ENCODE assay signal across 26 mouse cellular contexts in the genomic region with DNA sequence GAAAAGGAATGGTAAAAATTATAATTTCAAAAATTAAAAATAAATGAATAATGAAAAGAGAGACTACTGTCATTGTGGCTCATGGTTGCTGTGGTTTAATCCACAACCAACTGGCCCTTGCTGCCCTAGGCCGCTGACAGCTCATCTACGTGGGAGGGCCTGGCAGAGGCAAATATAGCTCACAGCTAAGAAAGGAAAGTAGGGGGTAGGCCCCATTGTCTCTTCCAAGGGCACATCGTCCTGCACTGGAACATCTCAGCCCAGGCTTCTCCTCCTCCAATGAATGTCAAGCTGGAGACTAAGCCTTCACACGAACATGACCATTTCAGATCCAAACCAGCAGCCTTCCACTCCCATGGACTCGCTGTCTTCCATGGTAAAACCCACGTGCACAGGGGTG. TPM values are rescaled to one million over a fixed set of nuclear protein-coding genes. Genes with fewer than 3 reads are reported as not detected.
DNase-seq lines count a peak whose midpoint lies in the region; ATAC-seq and TF ChIP-seq lines count a peak whose summit lies in the region.
"Had no signal": no experiment of that assay in that cellular context is flagged by ENCODE, and none has a peak within 500 bp of the region (broad histone marks: within the 10 kb centered on the region; RNA-seq: fewer than 3 reads in every experiment).

No protein-coding gene starts in this region.

- no peaks in the 10 kb centered on the region for H3K9me3 ChIP-seq in heart, embryonic 10.5 days
- H3K9me3 ChIP-seq in heart, embryonic 12.5 days (replicated peaks), result no peaks in the 10 kb centered on the region
- H3K9me3 ChIP-seq in heart, embryonic 11.5 days (replicated peaks; ENCODE audit: control insufficient read depth, low read length), result no peaks in the 10 kb centered on the region
- no peaks in the 10 kb centered on the region for H3K9me3 ChIP-seq in heart, embryonic 16.5 days (replicated peaks; ENCODE audit: control insufficient read depth, low read length)
- H3K9me3 ChIP-seq: embryonic facial prominence, embryonic 10.5 days; embryonic facial prominence, embryonic 13.5 days; forebrain, embryonic 12.5 days; forebrain, embryonic 15.5 days; hindbrain, embryonic 10.5 days; hindbrain, embryonic 13.5 days; intestine, embryonic 15.5 days had no signal

- no peak for TF ChIP-seq CTCF in heart, adult 2 months (IDR thresholded peaks at IDR 0.05)

- H3K4me2 ChIP-seq in heart, embryonic 12.5 days, result no peak overlapping the region
- H3K4me2 ChIP-seq in heart, embryonic 11.5 days, result no peak overlapping the region
- H3K4me2 ChIP-seq in heart, embryonic 16.5 days (ENCODE audit: low read depth, low read length), result no peak overlapping the region
- H3K4me2 ChIP-seq: embryonic facial prominence, embryonic 13.5 days; forebrain, embryonic 12.5 days; forebrain, embryonic 15.5 days; hindbrain, embryonic 13.5 days; intestine, embryonic 15.5 days had no signal

- no peak for ATAC-seq in heart, embryonic 12.5 days (ENCODE audit: insufficient number of reproducible peaks, low FRiP score)
- ATAC-seq in heart, embryonic 11.5 days (replicated peaks; ENCODE audit: insufficient number of reproducible peaks, low FRiP score, low TSS enrichment), result no peak
- peak; percentile 41; the same call in 1 of the 2 replicates for ATAC-seq in heart, embryonic 16.5 days (replicated peaks; ENCODE audit: extremely low read depth, insufficient read depth, low FRiP score)
- ATAC-seq: CD4-positive, CD25-positive, alpha-beta regulatory T cell, adult 4 months; forebrain, embryonic 15.5 days; hindbrain, embryonic 16.5 days; intestine, embryonic 15.5 days had no signal

- H3K4me3 ChIP-seq in heart, adult 2 months, result no peak overlapping the region
- H3K4me3 ChIP-seq in heart, embryonic 10.5 days, result no peak overlapping the region
- H3K4me3 ChIP-seq in heart, embryonic 12.5 days, result no peak overlapping the region
- no peak overlapping the region for H3K4me3 ChIP-seq in heart, embryonic 11.5 days (ENCODE audit: low read depth, low read length)
- no peak overlapping the region for H3K4me3 ChIP-seq in heart, embryonic 16.5 days (ENCODE audit: low read length)
- H3K4me3 ChIP-seq: embryonic facial prominence, embryonic 10.5 days; embryonic facial prominence, embryonic 13.5 days; erythroblast, embryonic 14.5 days; forebrain, embryonic 12.5 days; forebrain, embryonic 15.5 days; hindbrain, embryonic 10.5 days; hindbrain, embryonic 13.5 days; intestine, embryonic 15.5 days had no signal

- intact Hi-C loops in heart, adult 2 months (cut with DNase I), result no loop called here

- H3K4me1 ChIP-seq in heart, adult 2 months (ENCODE audit: control insufficient read depth, insufficient read depth, low read length), result peaks cover 4% of the 10 kb centered on the region
- no peaks in the 10 kb centered on the region for H3K4me1 ChIP-seq in heart, embryonic 10.5 days
- H3K4me1 ChIP-seq in heart, embryonic 12.5 days (replicated peaks), result 0 out of 2 replicates have a peak, but pooled peaks cover 2% of the 10 kb centered on the region
- no peaks in the 10 kb centered on the region for H3K4me1 ChIP-seq in heart, embryonic 11.5 days (ENCODE audit: control insufficient read depth, insufficient read depth, low read length)
- H3K4me1 ChIP-seq in heart, embryonic 16.5 days (ENCODE audit: control insufficient read depth, insufficient read depth, low read length), result no peaks in the 10 kb centered on the region
- H3K4me1 ChIP-seq: embryonic facial prominence, embryonic 10.5 days; embryonic facial prominence, embryonic 13.5 days; forebrain, embryonic 12.5 days; forebrain, embryonic 15.5 days; hindbrain, embryonic 10.5 days; hindbrain, embryonic 13.5 days; intestine, embryonic 15.5 days had no signal

- DNase-seq in heart, adult 2 months, result peak in 1 of 2 experiments; percentile 25
- no peak for DNase-seq in heart, embryonic 10.5 days (ENCODE audit: low spot score)
- no peak for DNase-seq in cerebellum, adult 18-20 months
- DNase-seq: adrenal gland, adult 2 months; adrenal gland, postnatal 14 days; cerebellum, adult 11 months; cerebellum, adult 8-10 months; cerebellum, postnatal 10 days; cerebellum, postnatal 36 days; embryo, embryonic 11 days; gastrocnemius, postnatal 25 days; kidney, adult 11 months; kidney, adult 8-10 months had no signal

- peak overlapping the region; percentile 42; the same call in 1 of the 2 replicates for H3K27ac ChIP-seq in heart, adult 2 months
- H3K27ac ChIP-seq in heart, embryonic 10.5 days, result no peak overlapping the region
- 0 out of 2 replicates have a peak overlapping the region, but pooled peaks have one; percentile 18 for H3K27ac ChIP-seq in heart, embryonic 12.5 days (ENCODE audit: poor library complexity, severe bottlenecking)
- no peak overlapping the region for H3K27ac ChIP-seq in heart, embryonic 11.5 days (ENCODE audit: low read depth, low read length)
- peak overlapping the region; percentile 39 for H3K27ac ChIP-seq in heart, embryonic 16.5 days (ENCODE audit: low read length)
- H3K27ac ChIP-seq: embryonic facial prominence, embryonic 10.5 days; embryonic facial prominence, embryonic 13.5 days; forebrain, embryonic 12.5 days; forebrain, embryonic 15.5 days; hindbrain, embryonic 10.5 days; hindbrain, embryonic 13.5 days; intestine, embryonic 15.5 days had no signal

- TF ChIP-seq POLR2A in heart, adult 2 months (IDR thresholded peaks at IDR 0.05; ENCODE audit: insufficient read depth, low read depth, low read length), result no peak; the same call in 1 of the 2 replicates

- 75% methylated on average over 6 of the region's 6 CpGs for WGBS in heart, adult 2 months
- WGBS in heart, embryonic 10.5 days, result 67% methylated on average over 6 of the region's 6 CpGs
- 57% methylated on average over 6 of the region's 6 CpGs for WGBS in heart, embryonic 12.5 days
- 75% methylated on average over 6 of the region's 6 CpGs for WGBS in heart, embryonic 11.5 days (ENCODE audit: insufficient replicate concordance)
- WGBS in heart, embryonic 16.5 days, result 60% methylated on average over 6 of the region's 6 CpGs

- no peaks in the 10 kb centered on the region for H3K79me2 ChIP-seq in heart, adult 2 months (replicated peaks; ENCODE audit: control insufficient read depth, insufficient read depth, low read length)

- peaks cover 9% of the 10 kb centered on the region for H3K36me3 ChIP-seq in heart, adult 2 months (ENCODE audit: control insufficient read depth, insufficient read depth, low read length)
- peaks cover 76% of the 10 kb centered on the region for H3K36me3 ChIP-seq in heart, embryonic 10.5 days
- peaks cover 69% of the 10 kb centered on the region for H3K36me3 ChIP-seq in heart, embryonic 12.5 days
- peaks cover 14% of the 10 kb centered on the region for H3K36me3 ChIP-seq in heart, embryonic 11.5 days (ENCODE audit: control insufficient read depth, insufficient read depth, low read length)
- peaks cover 44% of the 10 kb centered on the region for H3K36me3 ChIP-seq in heart, embryonic 16.5 days (ENCODE audit: control insufficient read depth, insufficient read depth)

- no peak for TF ChIP-seq EP300 in heart, adult 2 months (IDR thresholded peaks at IDR 0.05; ENCODE audit: insufficient read depth, low read depth, low read length)

- H3K9ac ChIP-seq in heart, adult 2 months (ENCODE audit: low read depth, low read length), result no peak overlapping the region
- no peak overlapping the region for H3K9ac ChIP-seq in heart, embryonic 12.5 days
- H3K9ac ChIP-seq in heart, embryonic 11.5 days (ENCODE audit: low read depth, low read length), result no peak overlapping the region
- H3K9ac ChIP-seq in heart, embryonic 16.5 days (ENCODE audit: low read length), result no peak overlapping the region
- H3K9ac ChIP-seq: embryonic facial prominence, embryonic 13.5 days; forebrain, embryonic 12.5 days; forebrain, embryonic 15.5 days; hindbrain, embryonic 13.5 days; intestine, embryonic 15.5 days had no signal

- no peaks in the 10 kb centered on the region for H3K27me3 ChIP-seq in heart, adult 2 months (ENCODE audit: control insufficient read depth, insufficient read depth, low read length)
- no peaks in the 10 kb centered on the region for H3K27me3 ChIP-seq in heart, embryonic 10.5 days (ENCODE audit: insufficient read depth, poor library complexity, severe bottlenecking)
- H3K27me3 ChIP-seq in heart, embryonic 12.5 days (replicated peaks), result no peaks in the 10 kb centered on the region
- no peaks in the 10 kb centered on the region for H3K27me3 ChIP-seq in heart, embryonic 11.5 days (ENCODE audit: control insufficient read depth, insufficient read depth, low read length)
- no peaks in the 10 kb centered on the region for H3K27me3 ChIP-seq in heart, embryonic 16.5 days (ENCODE audit: control insufficient read depth, insufficient read depth, low read length)
- H3K27me3 ChIP-seq: embryonic facial prominence, embryonic 13.5 days; forebrain, embryonic 12.5 days; forebrain, embryonic 15.5 days; hindbrain, embryonic 13.5 days; intestine, embryonic 15.5 days had no signal

RNA-seq across cellular contexts. Expression of gene Mccc1, which starts 14.2 kb away (rescaled TPM):
- 10 to 100 TPM; 80.9 to 98.5 TPM for total RNA-seq in heart, adult 2 months (2021)
- polyA plus RNA-seq in heart, adult 2 months (2012; rRNA removed), result 47.4 and 85.0 TPM in 2 replicates
- 45.5 and 48.9 TPM in 2 replicates for polyA plus RNA-seq in heart, embryonic 10.5 days (2016; fragmentation: Nextera tagmentation; extraction: Ambion mirVana)
- polyA plus RNA-seq in heart, embryonic 12.5 days (2016; fragmentation: Nextera tagmentation; extraction: Ambion mirVana), result 50.7 and 54.2 TPM in 2 replicates
- polyA plus RNA-seq in heart, embryonic 11.5 days (2014; fragmentation: Nextera tagmentation; extraction: Ambion mirVana), result 46.6 and 47.7 TPM in 2 replicates
- polyA plus RNA-seq in heart, embryonic 16.5 days (2015; fragmentation: Nextera tagmentation; extraction: Ambion mirVana), result 79.5 and 86.7 TPM in 2 replicates

RNA-seq across cellular contexts. Expression of gene Dcun1d1, which starts 49.0 kb away (rescaled TPM):
- total RNA-seq in heart, adult 2 months (2021), result 10 to 100 TPM; 60.7 to 63.0 TPM
- polyA plus RNA-seq in heart, adult 2 months (2012; rRNA removed), result 7.7 and 17.0 TPM in 2 replicates
- 80.2 and 89.6 TPM in 2 replicates for polyA plus RNA-seq in heart, embryonic 10.5 days (2016; fragmentation: Nextera tagmentation; extraction: Ambion mirVana)
- 80.5 and 82.6 TPM in 2 replicates for polyA plus RNA-seq in heart, embryonic 12.5 days (2016; fragmentation: Nextera tagmentation; extraction: Ambion mirVana)
- 76.9 and 86.7 TPM in 2 replicates for polyA plus RNA-seq in heart, embryonic 11.5 days (2014; fragmentation: Nextera tagmentation; extraction: Ambion mirVana)
- polyA plus RNA-seq in heart, embryonic 16.5 days (2015; fragmentation: Nextera tagmentation; extraction: Ambion mirVana), result 87.2 and 90.7 TPM in 2 replicates

Comparison
In these comparisons a context has a peak if more than half of its experiments do, and no peak if none do; other contexts are left out.
1. H3K27ac ChIP-seq: peak in heart, adult 2 months (single experiment), heart, embryonic 12.5 days (single experiment) and heart, embryonic 16.5 days (single experiment); none in heart, embryonic 10.5 days (single experiment) and heart, embryonic 11.5 days (single experiment).